Mouse (Mus musculus) kidney, adult 2 months (tissue): Measurements from ENCODE around the gene Lrrc36.

Experiments used
- CTCF ChIP-seq: fragments of 200-500 bp; conservative IDR thresholded peaks from 2 replicates; pipeline ENCODE4 v1.5.1; 2011; ENCODE audit warnings: low read depth, mild to moderate bottlenecking, control low read depth, low read length, moderate library complexity, mixed read lengths; ENCODE audit not compliant: insufficient read depth, insufficient read length
- POLR2A ChIP-seq: fragments of 200-500 bp; IDR thresholded peaks from one replicate; pipeline ENCODE4 v1.6.1; 2011; ENCODE audit warnings: low read depth, low read length, control low read depth

- TF ChIP-seq CTCF = no peak
- no peak for TF ChIP-seq POLR2A
Observed at GRCm38 (mm10) chr8:105509997-105510735, 96.8 kb downstream of the Lrrc36 start.
